Mouse (Mus musculus) liver, embryonic 13.5 days (tissue): ENCODE results near the gene Mmp12. TPM values are rescaled to one million over a fixed set of nuclear protein-coding genes. Genes with fewer than 3 reads are reported as not detected.
"Not testable (repeated sequence)": the region's sequence is repeated elsewhere in the genome, so short reads cannot be mapped to it uniquely, and the experiment has no call there.

Experiments used
- ATAC-seq: fragments of 200-750 bp; cut with Nextera tagmentation; 2 replicates; pipeline ENCODE4 v1.8.0; 2017; ENCODE audit warnings: low read depth, mild to moderate bottlenecking, moderate number of reproducible peaks, moderate library complexity
- DNase-seq: peaks from one replicate; pipeline ENCODE4 v3.0.0; 2022
- H3K27ac ChIP-seq: fragments of 300-500 bp; sonication (generic); 2 replicates; pipeline ENCODE4 v1.5.1; 2015; ENCODE audit warnings: moderate library complexity, mild to moderate bottlenecking, inconsistent platforms
- H3K27me3 ChIP-seq: fragments of 300-500 bp; sonication (generic); 2 replicates; pipeline ENCODE4 v1.6.1; 2015; ENCODE audit warnings: mild to moderate bottlenecking, inconsistent platforms
- H3K36me3 ChIP-seq: fragments of 300-500 bp; sonication (generic); 2 replicates; pipeline ENCODE4 v1.6.1; 2015; ENCODE audit warnings: mild to moderate bottlenecking, inconsistent platforms
- H3K4me1 ChIP-seq: fragments of 300-500 bp; sonication (generic); replicated peaks from 2 replicates; pipeline ENCODE4 v1.6.1; 2015; ENCODE audit warnings: inconsistent platforms
- H3K4me2 ChIP-seq: fragments of 300-500 bp; sonication (generic); 2 replicates; pipeline ENCODE4 v1.6.1; 2015; ENCODE audit warnings: inconsistent platforms, mild to moderate bottlenecking, moderate library complexity
- H3K4me3 ChIP-seq: fragments of 300-500 bp; sonication (generic); replicated peaks from 2 replicates; pipeline ENCODE4 v1.5.1; 2015; ENCODE audit warnings: mild to moderate bottlenecking, inconsistent platforms
- H3K9ac ChIP-seq: fragments of 300-500 bp; sonication (generic); 2 replicates; pipeline ENCODE4 v1.6.1; 2015; ENCODE audit warnings: mild to moderate bottlenecking, inconsistent platforms
- H3K9me3 ChIP-seq: fragments of 300-500 bp; sonication (generic); replicated peaks from 2 replicates; pipeline ENCODE4 v1.6.1; 2016; ENCODE audit warnings: inconsistent platforms
- WGBS: fragments of 180-500 bp; shearing (Covaris S2); methylation state at CpG from one replicate; pipeline ENCODE4 v1.1.7; 2015; ENCODE audit not compliant: insufficient replicate concordance; 5-methylcytosine and 5-hydroxymethylcytosine counted together
- polyA plus RNA-seq: library from polyadenylated mRNA; unstranded; fragments of >200 nt; fragmentation: Nextera tagmentation; extraction: Ambion mirVana; gene quantifications from 2 replicates; pipeline ENCODE4 v1.2.1, GENCODE M21; 2015

Mmp12 gene
- polyA plus RNA-seq: 0.05 TPM in 1 of 2 replicates, not detected in the other

- ATAC-seq: no peak
- no peaks in the 10 kb centered on the region for H3K27me3 ChIP-seq
- no peak within 1 kb of the TSS for H3K9ac ChIP-seq
Measured at GRCm38 (mm10) chr9:7344107-7344506, at the start of gene Mmp12. Mmp12 (plus strand) TSS chr9:7344381.

GRCm38 (mm10) chr9:7331847-7332246 lies 12.3 kb upstream of the Mmp12 start:
- DNase-seq (no peak), ATAC-seq (no peak)
- no peaks in the 10 kb centered on the region for H3K4me1 ChIP-seq
- H3K4me2 ChIP-seq: no peak overlapping the region
- H3K27me3 ChIP-seq: no peaks in the 10 kb centered on the region
- H3K9ac ChIP-seq: no peak overlapping the region
- H3K9me3 ChIP-seq: no peaks in the 10 kb centered on the region
- no peak overlapping the region for H3K4me3 ChIP-seq
- H3K36me3 ChIP-seq: no peaks in the 10 kb centered on the region
- H3K27ac ChIP-seq: no peak overlapping the region

More at GRCm38 (mm10) chr9:7344107-7344506, at the start of gene Mmp12:
- Histone ChIP-seq H3K27ac (no peak within 1 kb of the TSS), H3K4me1 (no peaks in the 10 kb centered on the region), H3K4me3 (no peak within 1 kb of the TSS), H3K9me3 (no peaks in the 10 kb centered on the region), H3K36me3 (no peaks in the 10 kb centered on the region), H3K4me2 (no peak within 1 kb of the TSS)
- no peak for DNase-seq

- Histone ChIP-seq H3K27me3 (no peaks in the 10 kb centered on the region), H3K4me2 (no peak overlapping the region), H3K36me3 (no peaks in the 10 kb centered on the region), H3K9me3 (no peaks in the 10 kb centered on the region), H3K4me3 (no peak overlapping the region), H3K27ac (no peak overlapping the region), H3K4me1 (no peaks in the 10 kb centered on the region), H3K9ac (no peak overlapping the region)
- 67% methylated on average over 5 of the region's 6 CpGs for WGBS
- no peak for ATAC-seq
- no peak for DNase-seq
Measured at GRCm38 (mm10) chr9:7335766-7336680, 8.2 kb upstream of the Mmp12 start.

- no peak overlapping the region for H3K27ac ChIP-seq
- H3K36me3 ChIP-seq: no peaks in the 10 kb centered on the region
- DNase-seq: no peak
Measured at GRCm38 (mm10) chr9:7336740-7337483, 7.3 kb upstream of the Mmp12 start.

GRCm38 (mm10) chr9:7345513-7345912 lies 1.3 kb downstream of the Mmp12 start:
- Histone ChIP-seq H3K36me3 (no peaks in the 10 kb centered on the region), H3K9me3 (no peaks in the 10 kb centered on the region), H3K9ac (no peak overlapping the region), H3K4me3 (no peak overlapping the region), H3K4me1 (no peaks in the 10 kb centered on the region), H3K27ac (no peak overlapping the region), H3K27me3 (no peaks in the 10 kb centered on the region), H3K4me2 (no peak overlapping the region)
- ATAC-seq: no peak
- DNase-seq: no peak
- WGBS: 67% methylated on average over 2 of the region's 2 CpGs

More at GRCm38 (mm10) chr9:7336740-7337483, 7.3 kb upstream of the Mmp12 start:
- Histone ChIP-seq H3K9me3 (no peaks in the 10 kb centered on the region), H3K27me3 (no peaks in the 10 kb centered on the region), H3K4me1 (no peaks in the 10 kb centered on the region), H3K4me3 (no peak overlapping the region), H3K9ac (no peak overlapping the region), H3K4me2 (no peak overlapping the region)
- ATAC-seq: no peak

- Histone ChIP-seq H3K4me2 (no peak overlapping the region), H3K4me1 (no peaks in the 10 kb centered on the region), H3K4me3 (no peak overlapping the region), H3K27ac (no peak overlapping the region), H3K27me3 (no peaks in the 10 kb centered on the region), H3K9ac (no peak overlapping the region), H3K9me3 (no peaks in the 10 kb centered on the region), H3K36me3 (no peaks in the 10 kb centered on the region)
- DNase-seq: no peak
- WGBS: 59% methylated on average over 3 of the region's 3 CpGs
- ATAC-seq: no peak
Measured at GRCm38 (mm10) chr9:7354535-7354934, 10.4 kb downstream of the Mmp12 start.

- Histone ChIP-seq H3K27me3 (no peaks in the 10 kb centered on the region), H3K27ac (no peak within 1 kb of the TSS), H3K4me1 (no peaks in the 10 kb centered on the region), H3K9ac (no peak within 1 kb of the TSS), H3K36me3 (no peaks in the 10 kb centered on the region), H3K4me3 (no peak within 1 kb of the TSS), H3K9me3 (no peaks in the 10 kb centered on the region), H3K4me2 (no peak within 1 kb of the TSS)
- no peak for ATAC-seq
- no peak for DNase-seq
Measured at GRCm38 (mm10) chr9:7387947-7388346, 43.8 kb downstream of the Mmp12 start, which contains the start of gene Mmp1b. Mmp1b (minus strand) TSS chr9:7388047.

- H3K4me2 ChIP-seq, H3K27ac ChIP-seq, H3K9ac ChIP-seq, H3K4me1 ChIP-seq, H3K9me3 ChIP-seq, H3K36me3 ChIP-seq, H3K4me3 ChIP-seq, H3K27me3 ChIP-seq, ATAC-seq, DNase-seq: not testable (repeated sequence)
- 55% methylated on average over 8 of the region's 8 CpGs for WGBS
Measured at GRCm38 (mm10) chr9:7396556-7396955, 52.4 kb downstream of the Mmp12 start.

Other genes starting within 250 kb of the Mmp12 start
- 2.2 and 3.0 TPM in 2 replicates for gene Dync2h1, start 159.9 kb upstream of the Mmp12 start, polyA plus RNA-seq
- gene Dcun1d5, start 159.9 kb upstream of the Mmp12 start, polyA plus RNA-seq: 82.6 and 94.8 TPM in 2 replicates
- 0.16 TPM in 2 replicates for gene Mmp13, start 71.9 kb upstream of the Mmp12 start, polyA plus RNA-seq
- gene Mmp1b, start 43.7 kb downstream of the Mmp12 start, polyA plus RNA-seq: not detected in 2 replicates
- gene Mmp3, start 101.4 kb downstream of the Mmp12 start, polyA plus RNA-seq: not detected in 2 replicates
- not detected in 2 replicates for gene Mmp10, start 158.0 kb downstream of the Mmp12 start, polyA plus RNA-seq
- gene Mmp8, start 214.1 kb downstream of the Mmp12 start, polyA plus RNA-seq: 1.8 and 2.3 TPM in 2 replicates
- gene Mmp27, start 227.0 kb downstream of the Mmp12 start, polyA plus RNA-seq: 0.09 and 0.19 TPM in 2 replicates